Mouse (Mus musculus) testis, adult 2 months (tissue): Measurements from ENCODE around the gene Pigg.

Experiments used
- CTCF ChIP-seq: fragments of 200-500 bp; IDR thresholded peaks from 2 replicates; pipeline ENCODE4 v1.5.1; 2012; ENCODE audit warnings: low read depth, mild to moderate bottlenecking, inconsistent platforms, low read length, moderate library complexity; ENCODE audit not compliant: control insufficient read depth, insufficient read depth, insufficient replicate concordance
- POLR2A ChIP-seq: fragments of 200-500 bp; IDR thresholded peaks from 2 replicates; pipeline ENCODE4 v1.6.1; 2012; ENCODE audit warnings: low read depth, mild to moderate bottlenecking, inconsistent platforms, low read length, moderate library complexity; ENCODE audit not compliant: control insufficient read depth

DNA sequence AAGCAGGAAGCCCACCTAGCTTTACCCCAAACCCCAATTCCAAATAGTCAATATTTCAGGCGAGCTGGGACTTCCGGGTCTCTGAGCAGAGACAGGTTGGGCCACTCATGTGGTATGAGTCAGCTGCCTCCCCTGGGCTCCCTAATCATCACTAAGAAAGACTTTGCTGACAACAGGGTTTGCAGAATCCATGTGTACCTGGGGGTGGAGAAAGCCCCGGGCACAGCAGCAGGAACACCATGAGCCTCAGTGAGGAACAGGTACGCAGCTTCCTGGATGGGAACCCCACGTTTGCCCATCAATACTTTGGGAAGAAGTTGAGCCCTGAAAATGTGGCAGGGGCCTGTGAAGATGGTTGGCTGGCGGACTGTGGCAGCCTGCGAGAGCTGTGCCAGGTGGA lies 75.8 kb downstream of the Pigg start, which contains the start of gene Pde6b:
- TF ChIP-seq CTCF (no peak), POLR2A (no peak)
